Mouse (Mus musculus) midbrain, embryonic 11.5 days (tissue): ENCODE results near the gene Vstm2l. TPM values are rescaled to one million over a fixed set of nuclear protein-coding genes. Genes with fewer than 3 reads are reported as not detected.
A peak's percentile ranks its signal among the peaks of the same experiment; 100 is the strongest.

Experiments
- ATAC-seq: fragments of 200-750 bp; cut with Nextera tagmentation; 2 replicates; pipeline ENCODE4 v1.8.0; 2017; ENCODE audit warnings: moderate TSS enrichment, moderate library complexity; ENCODE audit not compliant: low FRiP score
- DNase-seq: peaks from one replicate; pipeline ENCODE4 v3.0.0; 2015; ENCODE audit warnings: low spot score; ENCODE audit errors: missing footprints
- H3K27ac ChIP-seq: fragments of 300-500 bp; sonication (generic); 2 replicates; pipeline ENCODE4 v1.5.1; 2014; ENCODE audit warnings: low read depth, low read length
- H3K27me3 ChIP-seq: fragments of 300-500 bp; sonication (generic); 2 replicates; pipeline ENCODE4 v1.6.1; 2014; ENCODE audit warnings: mild to moderate bottlenecking, low read length, moderate library complexity, mixed read lengths; ENCODE audit not compliant: control insufficient read depth, insufficient read depth
- H3K36me3 ChIP-seq: fragments of 300-500 bp; sonication (generic); 2 replicates; pipeline ENCODE4 v1.6.1; 2014; ENCODE audit warnings: mild to moderate bottlenecking, low read length, moderate library complexity, mixed read lengths; ENCODE audit not compliant: control insufficient read depth, insufficient read depth
- H3K4me1 ChIP-seq: fragments of 300-500 bp; sonication (generic); 2 replicates; pipeline ENCODE4 v1.6.1; 2014; ENCODE audit warnings: low read length; ENCODE audit not compliant: control insufficient read depth, insufficient read depth
- H3K4me2 ChIP-seq: fragments of 300-500 bp; sonication (generic); 2 replicates; pipeline ENCODE4 v1.6.1; 2014; ENCODE audit warnings: mild to moderate bottlenecking, moderate library complexity
- H3K4me3 ChIP-seq: fragments of 300-500 bp; sonication (generic); 2 replicates; pipeline ENCODE4 v1.5.1; 2014; ENCODE audit warnings: low read depth, low read length
- H3K9ac ChIP-seq: fragments of 300-500 bp; sonication (generic); 2 replicates; pipeline ENCODE4 v1.6.1; 2014; ENCODE audit warnings: low read length
- H3K9me3 ChIP-seq: fragments of 300-500 bp; sonication (generic); 2 replicates; pipeline ENCODE4 v1.6.1; 2016; ENCODE audit warnings: low read length; ENCODE audit not compliant: control insufficient read depth
- WGBS: fragments of 180-500 bp; shearing (Covaris S2); extraction: QIAGEN DNeasy Blood & Tissue Kit; methylation state at CpG from one replicate; pipeline ENCODE4 v1.1.7; 2014; 5-methylcytosine and 5-hydroxymethylcytosine counted together
- polyA plus RNA-seq: library from polyadenylated mRNA; unstranded; fragments of >200 nt; fragmentation: Nextera tagmentation; extraction: Ambion mirVana; gene quantifications from 2 replicates; pipeline ENCODE4 v1.2.1, GENCODE M21; 2014

Gene Vstm2l
- polyA plus RNA-seq: 3.4 and 3.5 TPM in 2 replicates

GRCm38 (mm10) chr2:157914105-157914764 is at the start of gene Vstm2l:
TSS of gene Vstm2l (plus strand) at chr2:157914653.
- Histone ChIP-seq H3K36me3 (no peaks in the 10 kb centered on the region), H3K27me3 (peaks cover 29% of the 10 kb centered on the region), H3K4me1 (peaks cover 3% of the 10 kb centered on the region), H3K9me3 (no peaks in the 10 kb centered on the region), H3K27ac (no peak within 1 kb of the TSS), H3K4me3 (peak within 1 kb of the TSS; percentile 38), H3K4me2 (peak within 1 kb of the TSS; percentile 56), H3K9ac (peak within 1 kb of the TSS; percentile 48)
- ATAC-seq (peak; percentile 57; the same call in 1 of the 2 replicates), DNase-seq (peak; percentile 92)
- WGBS: 2% methylated on average over 52 of the region's 62 CpGs

GRCm38 (mm10) chr2:157867126-157867525 is 47.3 kb upstream of the Vstm2l start:
- H3K36me3 ChIP-seq: no peaks in the 10 kb centered on the region; the same call in 1 of the 2 replicates
- ATAC-seq: no peak
- no peak overlapping the region for H3K27ac ChIP-seq
- H3K4me3 ChIP-seq: no peak overlapping the region
- no peak overlapping the region for H3K9ac ChIP-seq
- 92% methylated on average over 3 of the region's 3 CpGs for WGBS
- no peak for DNase-seq
- no peaks in the 10 kb centered on the region for H3K9me3 ChIP-seq
- no peaks in the 10 kb centered on the region for H3K27me3 ChIP-seq
- no peaks in the 10 kb centered on the region for H3K4me1 ChIP-seq
- H3K4me2 ChIP-seq: no peak overlapping the region

- ATAC-seq (no peak), DNase-seq (no peak)
- Histone ChIP-seq H3K9ac (no peak overlapping the region), H3K4me3 (no peak overlapping the region), H3K4me1 (no peaks in the 10 kb centered on the region), H3K27ac (no peak overlapping the region), H3K4me2 (no peak overlapping the region), H3K27me3 (no peaks in the 10 kb centered on the region), H3K36me3 (no peaks in the 10 kb centered on the region; the same call in 1 of the 2 replicates), H3K9me3 (no peaks in the 10 kb centered on the region)
- WGBS: 88% methylated on average over 6 of the region's 6 CpGs
Observed at GRCm38 (mm10) chr2:157870247-157870646, 44.2 kb upstream of the Vstm2l start.

- Histone ChIP-seq H3K9me3 (no peaks in the 10 kb centered on the region), H3K36me3 (no peaks in the 10 kb centered on the region; the same call in 1 of the 2 replicates), H3K9ac (no peak overlapping the region), H3K4me3 (no peak overlapping the region), H3K27me3 (no peaks in the 10 kb centered on the region), H3K4me2 (no peak overlapping the region), H3K27ac (no peak overlapping the region), H3K4me1 (no peaks in the 10 kb centered on the region)
- WGBS: 90% methylated on average over 6 of the region's 6 CpGs
- DNase-seq (no peak), ATAC-seq (no peak)
Observed at GRCm38 (mm10) chr2:157873223-157873622, 41.2 kb upstream of the Vstm2l start.

- no peak overlapping the region for H3K9ac ChIP-seq
- H3K36me3 ChIP-seq: no peaks in the 10 kb centered on the region; the same call in 1 of the 2 replicates
- no peak overlapping the region for H3K27ac ChIP-seq
- no peaks in the 10 kb centered on the region for H3K27me3 ChIP-seq
- 83% methylated on average over 1 of the region's 1 CpGs for WGBS
- H3K4me3 ChIP-seq: no peak overlapping the region
- H3K4me1 ChIP-seq: no peaks in the 10 kb centered on the region
- ATAC-seq (no peak), DNase-seq (no peak)
- no peaks in the 10 kb centered on the region for H3K9me3 ChIP-seq
- H3K4me2 ChIP-seq: no peak overlapping the region
Observed at GRCm38 (mm10) chr2:157873691-157874090, 40.8 kb upstream of the Vstm2l start.

GRCm38 (mm10) chr2:157875111-157875510 is 39.3 kb upstream of the Vstm2l start:
- Histone ChIP-seq H3K9ac (no peak overlapping the region), H3K4me2 (no peak overlapping the region), H3K27ac (no peak overlapping the region), H3K9me3 (no peaks in the 10 kb centered on the region), H3K4me1 (no peaks in the 10 kb centered on the region), H3K27me3 (no peaks in the 10 kb centered on the region), H3K36me3 (no peaks in the 10 kb centered on the region; the same call in 1 of the 2 replicates), H3K4me3 (no peak overlapping the region)
- DNase-seq (no peak), ATAC-seq (no peak)
- 76% methylated on average over 8 of the region's 8 CpGs for WGBS

GRCm38 (mm10) chr2:157877394-157877793 is 37.1 kb upstream of the Vstm2l start:
- H3K4me2 ChIP-seq: no peak overlapping the region
- H3K36me3 ChIP-seq: no peaks in the 10 kb centered on the region; the same call in 1 of the 2 replicates
- H3K9ac ChIP-seq: no peak overlapping the region
- ATAC-seq (no peak), DNase-seq (no peak)
- H3K27me3 ChIP-seq: no peaks in the 10 kb centered on the region
- H3K9me3 ChIP-seq: no peaks in the 10 kb centered on the region
- H3K4me1 ChIP-seq: peaks cover 5% of the 10 kb centered on the region
- no peak overlapping the region for H3K4me3 ChIP-seq
- WGBS: 92% methylated on average over 3 of the region's 3 CpGs
- no peak overlapping the region for H3K27ac ChIP-seq

GRCm38 (mm10) chr2:157877967-157878366 is 36.5 kb upstream of the Vstm2l start:
- Histone ChIP-seq H3K36me3 (no peaks in the 10 kb centered on the region), H3K4me3 (no peak overlapping the region), H3K27ac (no peak overlapping the region), H3K9me3 (no peaks in the 10 kb centered on the region), H3K9ac (no peak overlapping the region), H3K4me1 (peaks cover 5% of the 10 kb centered on the region), H3K4me2 (no peak overlapping the region), H3K27me3 (no peaks in the 10 kb centered on the region)
- no peak for ATAC-seq
- 75% methylated on average over 5 of the region's 5 CpGs for WGBS
- DNase-seq: no peak

- Histone ChIP-seq H3K36me3 (peaks cover 2% of the 10 kb centered on the region; the same call in 1 of the 2 replicates), H3K9ac (no peak overlapping the region), H3K4me2 (no peak overlapping the region), H3K4me1 (peaks cover 11% of the 10 kb centered on the region), H3K27ac (no peak overlapping the region), H3K27me3 (no peaks in the 10 kb centered on the region), H3K4me3 (no peak overlapping the region), H3K9me3 (no peaks in the 10 kb centered on the region)
- WGBS: 56% methylated on average over 11 of the region's 11 CpGs
- DNase-seq (no peak), ATAC-seq (no peak)
Observed at GRCm38 (mm10) chr2:157881939-157882338, 32.5 kb upstream of the Vstm2l start.
